Mouse (Mus musculus): ENCODE data around the gene Lef1. TPM values are rescaled to one million over a fixed set of nuclear protein-coding genes. Genes with fewer than 3 reads are reported as not detected.

Lef1 gene
- polyA plus RNA-seq, 1 experiment from 2014 or later = 6.5 TPM

GRCm38 (mm10) chr3:131109066-131109685 is 1.1 kb upstream of the Lef1 start:
- Histone ChIP-seq H3K9ac (no peak overlapping the region), H3K36me3 (no peaks in the 10 kb centered on the region), H3K27me3 (peaks cover 85% of the 10 kb centered on the region), H3K4me1 (replicated peaks) (peaks cover 64% of the 10 kb centered on the region), H3K4me2 (peak overlapping the region; percentile 99), H3K4me3 (peak overlapping the region; percentile 69), H3K27ac (no peak overlapping the region), H3K9me3 (replicated peaks) (no peaks in the 10 kb centered on the region)
- WGBS = 3% methylated on average over 15 of the region's 15 CpGs
- no peak for ATAC-seq (replicated peaks; ENCODE audit: insufficient number of reproducible peaks, insufficient read depth, low FRiP score, low read depth)

DNA sequence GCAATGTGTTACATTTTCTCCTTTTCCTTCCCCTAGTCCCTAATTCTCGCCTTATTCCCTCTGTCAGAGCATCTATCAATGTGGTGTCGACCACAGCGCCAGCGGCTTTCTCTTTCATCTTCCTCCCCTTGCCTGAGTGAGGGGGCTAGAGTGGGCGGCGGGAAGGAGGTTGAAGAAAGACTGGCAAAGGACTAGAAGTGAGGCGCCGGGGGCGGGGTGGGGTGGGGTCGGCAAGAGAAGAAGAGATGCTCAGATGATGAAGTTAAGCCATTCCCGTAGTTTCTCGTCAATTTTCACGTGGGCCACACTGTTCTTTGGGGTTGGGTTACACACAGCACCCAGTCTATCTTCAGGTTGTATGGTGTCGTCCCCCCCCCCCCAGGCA is 593 bp upstream of the Lef1 start:
- ATAC-seq (replicated peaks; ENCODE audit: insufficient number of reproducible peaks, insufficient read depth, low FRiP score, low read depth) = no peak
- Histone ChIP-seq H3K27ac (no peak overlapping the region), H3K36me3 (no peaks in the 10 kb centered on the region), H3K4me3 (peak overlapping the region; percentile 69), H3K4me2 (peak overlapping the region; percentile 99), H3K9ac (no peak overlapping the region), H3K9me3 (replicated peaks) (no peaks in the 10 kb centered on the region), H3K4me1 (replicated peaks) (peaks cover 64% of the 10 kb centered on the region), H3K27me3 (peaks cover 86% of the 10 kb centered on the region)
- WGBS = under 1% methylated on average over 13 of the region's 14 CpGs

GRCm38 (mm10) chr3:131111151-131111850 is 1.0 kb downstream of the Lef1 start:
- Histone ChIP-seq H3K27me3 (peaks cover 70% of the 10 kb centered on the region), H3K9me3 (replicated peaks) (no peaks in the 10 kb centered on the region)
- ATAC-seq (replicated peaks; ENCODE audit: insufficient number of reproducible peaks, insufficient read depth, low FRiP score, low read depth) = peak; percentile 12; the same call in 1 of the 2 replicates

GRCm38 (mm10) chr3:131111851-131112572 is 1.7 kb downstream of the Lef1 start:
- Histone ChIP-seq H3K4me3 (peak overlapping the region; percentile 69), H3K27me3 (peaks cover 63% of the 10 kb centered on the region), H3K36me3 (no peaks in the 10 kb centered on the region), H3K4me2 (peak overlapping the region; percentile 99), H3K9ac (peak overlapping the region; percentile 59), H3K4me1 (replicated peaks) (peaks cover 49% of the 10 kb centered on the region), H3K9me3 (replicated peaks) (no peaks in the 10 kb centered on the region), H3K27ac (no peak overlapping the region)
- ATAC-seq (replicated peaks; ENCODE audit: insufficient number of reproducible peaks, insufficient read depth, low FRiP score, low read depth) = peak; percentile 22; the same call in 1 of the 2 replicates
- under 1% methylated on average over 69 of the region's 69 CpGs for WGBS

More at GRCm38 (mm10) chr3:131111151-131111850, 1.0 kb downstream of the Lef1 start:
- peak overlapping the region; percentile 28; the same call in 1 of the 2 replicates for H3K27ac ChIP-seq
- peak overlapping the region; percentile 99 for H3K4me2 ChIP-seq
- 0% methylated on average over 59 of the region's 59 CpGs for WGBS
- H3K9ac ChIP-seq = peak overlapping the region; percentile 59
- no peaks in the 10 kb centered on the region for H3K36me3 ChIP-seq
- H3K4me3 ChIP-seq = peak overlapping the region; percentile 69
- H3K4me1 ChIP-seq (replicated peaks) = peaks cover 56% of the 10 kb centered on the region

DNA sequence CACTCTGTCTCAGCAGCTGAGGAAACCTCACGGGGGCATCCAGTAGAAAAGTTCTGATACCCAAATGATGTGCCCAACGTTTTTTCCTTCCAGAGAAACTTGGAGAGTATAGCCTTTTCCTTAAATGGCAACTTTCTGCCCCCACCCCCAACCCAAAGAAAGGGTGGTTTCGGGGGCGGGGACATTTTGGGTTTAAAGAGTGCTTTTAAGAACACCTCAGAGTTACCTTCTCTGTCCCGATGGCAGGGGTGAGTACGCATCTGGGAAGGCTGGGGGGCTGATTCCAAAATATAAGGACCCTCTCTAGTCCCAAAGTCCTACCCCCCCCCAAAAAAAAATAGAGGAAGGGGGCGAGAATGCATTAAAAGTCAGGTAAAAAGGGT is 2.3 kb downstream of the Lef1 start:
- no peaks in the 10 kb centered on the region for H3K36me3 ChIP-seq
- H3K9me3 ChIP-seq (replicated peaks) = no peaks in the 10 kb centered on the region
- 2% methylated on average over 7 of the region's 7 CpGs for WGBS
- peaks cover 44% of the 10 kb centered on the region for H3K4me1 ChIP-seq (replicated peaks)
- peaks cover 58% of the 10 kb centered on the region for H3K27me3 ChIP-seq
- no peak overlapping the region for H3K27ac ChIP-seq
- ATAC-seq (replicated peaks; ENCODE audit: insufficient number of reproducible peaks, insufficient read depth, low FRiP score, low read depth) = no peak
- peak overlapping the region; percentile 99 for H3K4me2 ChIP-seq
- peak overlapping the region; percentile 69 for H3K4me3 ChIP-seq
- H3K9ac ChIP-seq = peak overlapping the region; percentile 59; the same call in 1 of the 2 replicates

- Histone ChIP-seq H3K27ac (no peak overlapping the region), H3K9ac (no peak overlapping the region), H3K27me3 (peaks cover 53% of the 10 kb centered on the region), H3K36me3 (no peaks in the 10 kb centered on the region), H3K4me1 (replicated peaks) (peaks cover 39% of the 10 kb centered on the region), H3K4me3 (peak overlapping the region; percentile 69), H3K4me2 (peak overlapping the region; percentile 99), H3K9me3 (replicated peaks) (no peaks in the 10 kb centered on the region)
- WGBS = 17% methylated on average over 13 of the region's 13 CpGs
- ATAC-seq (replicated peaks; ENCODE audit: insufficient number of reproducible peaks, insufficient read depth, low FRiP score, low read depth) = no peak
Observed at GRCm38 (mm10) chr3:131113029-131113428, 2.8 kb downstream of the Lef1 start.

DNA sequence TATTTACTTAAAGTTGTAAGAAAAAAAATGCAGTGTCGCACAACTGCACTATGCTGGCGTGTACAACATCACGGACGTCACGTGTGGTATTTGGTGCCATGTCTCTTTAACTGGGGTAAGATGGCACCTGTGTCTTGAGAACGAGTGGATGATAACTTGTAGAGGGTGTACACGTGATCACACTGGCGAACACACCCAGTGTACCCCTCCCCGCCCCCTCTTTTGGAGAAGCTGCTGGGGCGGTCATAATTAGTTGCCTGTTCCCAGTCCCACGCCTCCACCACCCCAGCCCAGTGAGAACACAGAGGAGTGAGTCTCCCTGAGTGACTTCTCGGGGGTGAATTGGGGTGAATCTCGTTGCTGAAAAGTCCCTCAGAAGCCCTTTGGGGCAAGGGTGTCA is 5.8 kb downstream of the Lef1 start:
- H3K4me2 ChIP-seq = no peak overlapping the region
- no peak overlapping the region for H3K4me3 ChIP-seq
- peaks cover 32% of the 10 kb centered on the region for H3K27me3 ChIP-seq
- H3K36me3 ChIP-seq = no peaks in the 10 kb centered on the region
- no peaks in the 10 kb centered on the region for H3K9me3 ChIP-seq (replicated peaks)
- ATAC-seq (replicated peaks; ENCODE audit: insufficient number of reproducible peaks, insufficient read depth, low FRiP score, low read depth) = no peak
- H3K9ac ChIP-seq = no peak overlapping the region
- no peak overlapping the region for H3K27ac ChIP-seq
- WGBS = 87% methylated on average over 13 of the region's 13 CpGs
- peaks cover 20% of the 10 kb centered on the region for H3K4me1 ChIP-seq (replicated peaks)

DNA sequence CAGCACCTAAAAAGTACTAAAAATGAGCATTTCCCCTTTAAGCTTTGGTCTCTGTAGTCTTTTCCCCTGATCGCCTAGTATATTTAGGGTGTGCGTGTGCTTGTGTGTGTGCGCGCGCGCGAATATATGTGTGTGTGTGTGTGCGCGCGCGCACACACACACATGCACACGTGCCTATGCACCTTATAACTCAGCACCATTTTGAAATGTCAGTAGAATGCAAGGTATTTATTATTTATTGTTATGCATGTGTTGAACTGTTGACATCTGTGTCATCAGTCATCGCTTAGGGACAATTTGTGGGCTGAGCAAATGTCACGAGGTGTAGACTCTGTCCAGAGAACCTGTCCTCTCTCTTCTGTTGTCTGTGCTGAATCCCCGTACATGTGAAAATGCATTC is 7.1 kb downstream of the Lef1 start:
- Histone ChIP-seq H3K9me3 (replicated peaks) (no peaks in the 10 kb centered on the region), H3K27me3 (peaks cover 21% of the 10 kb centered on the region), H3K9ac (no peak overlapping the region), H3K27ac (no peak overlapping the region), H3K4me2 (no peak overlapping the region), H3K4me1 (replicated peaks) (peaks cover 8% of the 10 kb centered on the region), H3K4me3 (no peak overlapping the region), H3K36me3 (no peaks in the 10 kb centered on the region)
- ATAC-seq (replicated peaks; ENCODE audit: insufficient number of reproducible peaks, insufficient read depth, low FRiP score, low read depth) = no peak
- 88% methylated on average over 15 of the region's 15 CpGs for WGBS

DNA sequence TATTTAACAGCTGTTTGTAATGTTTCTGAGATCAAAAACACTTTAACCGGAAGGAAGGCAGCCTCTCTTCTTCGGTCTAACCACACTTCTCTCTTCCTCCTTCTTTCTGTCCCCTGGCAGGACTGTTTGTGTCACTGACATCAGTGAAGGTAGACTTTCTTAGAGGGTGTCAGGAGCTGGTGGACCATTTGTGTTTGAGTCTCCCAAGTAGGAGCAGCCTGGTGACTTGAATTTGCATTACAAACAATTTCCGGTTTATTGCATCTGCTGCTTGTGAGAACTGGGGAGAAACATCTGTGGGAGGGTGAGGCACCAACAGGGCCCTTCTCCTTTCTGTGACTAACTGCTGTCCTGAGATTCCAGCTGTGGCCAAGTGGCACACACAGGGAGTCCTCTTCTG is 7.6 kb downstream of the Lef1 start:
- H3K4me1 ChIP-seq (replicated peaks) = peaks cover 3% of the 10 kb centered on the region; the same call in 1 of the 2 replicates
- WGBS = 62% methylated on average over 3 of the region's 3 CpGs
- no peak overlapping the region for H3K4me2 ChIP-seq
- peaks cover 17% of the 10 kb centered on the region for H3K27me3 ChIP-seq
- no peak overlapping the region for H3K9ac ChIP-seq
- H3K4me3 ChIP-seq = no peak overlapping the region
- ATAC-seq (replicated peaks; ENCODE audit: insufficient number of reproducible peaks, insufficient read depth, low FRiP score, low read depth) = no peak
- no peaks in the 10 kb centered on the region for H3K36me3 ChIP-seq
- H3K27ac ChIP-seq = no peak overlapping the region
- H3K9me3 ChIP-seq (replicated peaks) = no peaks in the 10 kb centered on the region

GRCm38 (mm10) chr3:131119435-131119834 is 9.2 kb downstream of the Lef1 start:
- WGBS = 55% methylated on average over 10 of the region's 10 CpGs
- no peak overlapping the region for H3K4me3 ChIP-seq
- ATAC-seq (replicated peaks; ENCODE audit: insufficient number of reproducible peaks, insufficient read depth, low FRiP score, low read depth) = no peak
- H3K9ac ChIP-seq = no peak overlapping the region
- no peak overlapping the region for H3K4me2 ChIP-seq
- no peaks in the 10 kb centered on the region for H3K4me1 ChIP-seq (replicated peaks)
- H3K36me3 ChIP-seq = no peaks in the 10 kb centered on the region
- 0 out of 2 replicates have a peak, but pooled peaks cover 1% of the 10 kb centered on the region for H3K27me3 ChIP-seq
- no peak overlapping the region for H3K27ac ChIP-seq
- H3K9me3 ChIP-seq (replicated peaks) = no peaks in the 10 kb centered on the region

GRCm38 (mm10) chr3:131123501-131123900 is 13.2 kb downstream of the Lef1 start:
- H3K9ac ChIP-seq = no peak overlapping the region
- H3K4me2 ChIP-seq = no peak overlapping the region
- H3K9me3 ChIP-seq (replicated peaks) = no peaks in the 10 kb centered on the region
- no peak for ATAC-seq (replicated peaks; ENCODE audit: insufficient number of reproducible peaks, insufficient read depth, low FRiP score, low read depth)
- H3K27ac ChIP-seq = no peak overlapping the region
- H3K4me3 ChIP-seq = no peak overlapping the region
- no peaks in the 10 kb centered on the region for H3K27me3 ChIP-seq
- no peaks in the 10 kb centered on the region for H3K4me1 ChIP-seq (replicated peaks)
- WGBS = 85% methylated on average over 6 of the region's 6 CpGs
- no peaks in the 10 kb centered on the region for H3K36me3 ChIP-seq

All from heart, embryonic 15.5 days (tissue).